Mouse (Mus musculus) bone marrow macrophage, adult 2 months (primary cell): Measurements from ENCODE around the gene Ptprb.

Experiments
- CTCF ChIP-seq: IDR thresholded peaks from 2 replicates; pipeline ENCODE4 v1.5.1; 2012; ENCODE audit warnings: low read depth, mild to moderate bottlenecking, low read length, moderate library complexity
- POLR2A ChIP-seq: IDR thresholded peaks from 2 replicates; pipeline ENCODE4 v1.6.1; 2012; ENCODE audit warnings: mild to moderate bottlenecking, low read depth, low read length, borderline replicate concordance

GRCm38 (mm10) chr10:116270646-116271469 is 4.5 kb upstream of the Ptprb start:
- TF ChIP-seq POLR2A (no peak), CTCF (no peak)
